Mouse (Mus musculus): Measurements from ENCODE around the gene 4930524J08Rik. TPM values are rescaled to one million over a fixed set of nuclear protein-coding genes. Genes with fewer than 3 reads are reported as not detected.

4930524J08Rik gene
- polyA plus RNA-seq, 1 experiment from 2014 or later, result 3.5 TPM

DNA sequence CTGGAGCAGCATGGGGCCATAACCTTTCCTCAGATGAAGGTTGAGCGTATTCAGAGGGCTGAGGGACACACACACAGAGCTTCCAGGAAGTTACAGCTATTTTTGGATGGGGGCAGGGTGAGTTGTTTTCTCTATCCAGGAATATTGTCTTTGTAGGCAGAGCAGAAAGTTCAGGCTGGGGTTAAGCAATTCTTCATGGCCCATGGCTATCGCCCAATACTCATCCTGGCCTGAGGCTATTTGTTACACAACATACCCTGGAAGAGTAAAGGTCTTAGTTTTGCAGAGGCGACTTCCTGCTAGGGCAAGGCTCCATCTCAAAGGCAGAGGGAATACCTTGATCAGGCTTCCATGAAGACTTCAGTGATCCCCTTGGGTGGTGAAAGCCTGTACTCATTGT lies 15.3 kb downstream of the 4930524J08Rik start:
- Histone ChIP-seq H3K27me3 (replicated peaks; ENCODE audit: control insufficient read depth, insufficient read depth, low read length) (no peaks in the 10 kb centered on the region), H3K36me3 (ENCODE audit: control insufficient read depth, insufficient read depth, low read length) (no peaks in the 10 kb centered on the region), H3K9ac (ENCODE audit: low read length) (no peak overlapping the region), H3K4me3 (ENCODE audit: low read depth, low read length) (no peak overlapping the region), H3K4me1 (ENCODE audit: control insufficient read depth, insufficient read depth, low read length) (no peaks in the 10 kb centered on the region), H3K9me3 (replicated peaks; ENCODE audit: control insufficient read depth, low read length) (no peaks in the 10 kb centered on the region), H3K27ac (ENCODE audit: low read depth, low read length) (no peak overlapping the region), H3K4me2 (ENCODE audit: low read length) (no peak overlapping the region)
- DNase-seq (ENCODE audit: low spot score) (no peak), ATAC-seq (no peak)
- WGBS, result 85% methylated on average over 3 of the region's 3 CpGs

DNA sequence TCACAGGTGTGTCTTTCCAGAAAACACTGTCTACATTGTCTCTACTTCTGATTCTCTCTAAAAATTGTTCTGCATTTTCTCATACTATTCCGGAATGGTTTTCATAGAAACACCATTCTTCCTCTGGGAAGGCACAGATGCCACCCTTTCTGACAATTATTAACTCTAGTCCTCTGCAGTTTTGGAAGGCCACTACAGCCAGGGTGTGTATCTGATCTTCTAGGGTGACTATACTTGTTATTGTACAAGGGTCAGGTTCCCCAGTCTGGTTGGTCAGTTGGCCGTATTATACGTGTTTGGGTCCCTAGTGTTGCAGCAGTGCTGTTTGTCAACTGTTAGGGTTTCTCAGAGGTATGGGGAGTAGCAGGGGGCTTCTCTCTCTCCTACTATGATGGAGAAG lies 15.8 kb downstream of the 4930524J08Rik start:
- Histone ChIP-seq H3K9me3 (replicated peaks; ENCODE audit: control insufficient read depth, low read length) (no peaks in the 10 kb centered on the region), H3K4me1 (ENCODE audit: control insufficient read depth, insufficient read depth, low read length) (no peaks in the 10 kb centered on the region), H3K36me3 (ENCODE audit: control insufficient read depth, insufficient read depth, low read length) (no peaks in the 10 kb centered on the region), H3K9ac (ENCODE audit: low read length) (no peak overlapping the region), H3K4me2 (ENCODE audit: low read length) (no peak overlapping the region), H3K27ac (ENCODE audit: low read depth, low read length) (no peak overlapping the region), H3K4me3 (ENCODE audit: low read depth, low read length) (no peak overlapping the region), H3K27me3 (replicated peaks; ENCODE audit: control insufficient read depth, insufficient read depth, low read length) (no peaks in the 10 kb centered on the region)
- DNase-seq (ENCODE audit: low spot score), result no peak
- WGBS, result 93% methylated on average over 3 of the region's 3 CpGs
- no peak for ATAC-seq

DNA sequence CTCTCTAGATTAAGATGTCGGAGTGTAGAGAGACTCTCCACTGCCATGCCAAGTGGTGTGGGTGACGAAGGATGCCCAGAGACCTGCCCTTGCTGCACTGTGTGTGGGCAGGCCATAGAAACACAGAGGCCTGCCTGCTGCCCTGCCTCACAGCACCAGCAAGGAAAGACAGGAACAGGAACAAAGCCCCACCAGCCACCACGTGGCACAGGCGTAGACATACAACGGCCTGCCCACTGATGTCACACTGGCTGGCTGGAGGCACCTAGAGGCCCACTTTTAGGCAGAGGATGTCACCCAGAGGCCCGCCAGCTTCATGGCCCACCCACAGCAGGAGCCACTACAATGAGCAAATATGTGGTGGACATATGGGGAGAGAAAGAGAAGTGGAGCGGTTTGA lies 21.2 kb downstream of the 4930524J08Rik start:
- DNase-seq (ENCODE audit: low spot score) (no peak), ATAC-seq (no peak)
- no peak overlapping the region for H3K4me2 ChIP-seq (ENCODE audit: low read length)
- no peak overlapping the region for H3K9ac ChIP-seq (ENCODE audit: low read length)
- no peaks in the 10 kb centered on the region for H3K27me3 ChIP-seq (replicated peaks; ENCODE audit: control insufficient read depth, insufficient read depth, low read length)
- 78% methylated on average over 7 of the region's 7 CpGs for WGBS
- H3K27ac ChIP-seq (ENCODE audit: low read depth, low read length), result no peak overlapping the region
- H3K4me1 ChIP-seq (ENCODE audit: control insufficient read depth, insufficient read depth, low read length), result no peaks in the 10 kb centered on the region
- no peak overlapping the region for H3K4me3 ChIP-seq (ENCODE audit: low read depth, low read length)
- no peaks in the 10 kb centered on the region for H3K9me3 ChIP-seq (replicated peaks; ENCODE audit: control insufficient read depth, low read length)
- H3K36me3 ChIP-seq (ENCODE audit: control insufficient read depth, insufficient read depth, low read length), result no peaks in the 10 kb centered on the region

DNA sequence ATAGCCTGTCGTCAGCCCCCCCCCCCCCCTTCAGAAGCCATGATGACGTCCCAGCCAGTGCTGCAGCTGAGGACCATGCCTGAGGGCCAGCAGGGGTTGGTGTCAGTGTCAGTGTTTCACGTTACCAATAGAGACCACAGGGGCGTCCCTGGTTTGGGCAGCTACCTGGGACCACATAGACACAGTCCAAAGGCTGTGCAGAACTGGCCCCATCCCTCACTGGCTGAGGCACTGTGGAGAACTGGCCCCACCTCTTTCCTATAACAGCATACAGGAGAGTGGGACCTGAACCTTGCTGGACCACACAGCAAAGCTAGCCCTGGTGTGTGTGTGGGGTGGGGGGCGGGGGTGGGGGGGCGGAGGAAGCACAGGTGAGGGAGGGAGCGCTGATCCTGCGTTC lies 21.6 kb downstream of the 4930524J08Rik start:
- H3K36me3 ChIP-seq (ENCODE audit: control insufficient read depth, insufficient read depth, low read length), result no peaks in the 10 kb centered on the region
- ATAC-seq, result no peak
- no peaks in the 10 kb centered on the region for H3K27me3 ChIP-seq (replicated peaks; ENCODE audit: control insufficient read depth, insufficient read depth, low read length)
- no peak overlapping the region for H3K4me2 ChIP-seq (ENCODE audit: low read length)
- H3K4me3 ChIP-seq (ENCODE audit: low read depth, low read length), result no peak overlapping the region
- DNase-seq (ENCODE audit: low spot score), result no peak
- H3K27ac ChIP-seq (ENCODE audit: low read depth, low read length), result no peak overlapping the region
- 40% methylated on average over 8 of the region's 8 CpGs for WGBS
- no peaks in the 10 kb centered on the region for H3K9me3 ChIP-seq (replicated peaks; ENCODE audit: control insufficient read depth, low read length)
- H3K9ac ChIP-seq (ENCODE audit: low read length), result no peak overlapping the region
- no peaks in the 10 kb centered on the region for H3K4me1 ChIP-seq (ENCODE audit: control insufficient read depth, insufficient read depth, low read length)

DNA sequence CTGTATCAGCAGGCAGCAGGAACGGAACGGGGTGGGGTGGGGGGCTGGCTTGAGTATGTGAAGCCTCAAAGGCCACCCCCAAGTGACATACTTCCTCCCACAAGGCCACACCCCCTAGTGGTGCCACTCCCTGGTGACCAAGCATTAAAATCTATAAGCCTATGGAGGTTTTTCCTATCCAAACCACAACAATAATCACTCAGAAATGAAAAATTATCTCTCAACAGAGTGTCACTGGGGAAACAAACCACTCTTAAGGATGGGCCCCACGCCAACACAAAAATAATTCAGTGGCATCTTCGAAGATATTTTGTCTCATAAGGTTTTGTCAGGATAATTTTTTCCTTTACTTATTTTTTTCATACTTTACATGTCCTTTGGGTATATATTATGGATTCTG lies 25.0 kb downstream of the 4930524J08Rik start:
- H3K4me2 ChIP-seq (ENCODE audit: low read length), result no peak overlapping the region
- H3K4me3 ChIP-seq (ENCODE audit: low read depth, low read length), result no peak overlapping the region
- H3K9me3 ChIP-seq (replicated peaks; ENCODE audit: control insufficient read depth, low read length), result no peaks in the 10 kb centered on the region
- no peak overlapping the region for H3K27ac ChIP-seq (ENCODE audit: low read depth, low read length)
- H3K4me1 ChIP-seq (ENCODE audit: control insufficient read depth, insufficient read depth, low read length), result no peaks in the 10 kb centered on the region
- DNase-seq (ENCODE audit: low spot score), result no peak
- no peak for ATAC-seq
- 86% methylated on average over 4 of the region's 4 CpGs for WGBS
- H3K9ac ChIP-seq (ENCODE audit: low read length), result no peak overlapping the region
- no peaks in the 10 kb centered on the region for H3K27me3 ChIP-seq (replicated peaks; ENCODE audit: control insufficient read depth, insufficient read depth, low read length)
- no peaks in the 10 kb centered on the region for H3K36me3 ChIP-seq (ENCODE audit: control insufficient read depth, insufficient read depth, low read length)

DNA sequence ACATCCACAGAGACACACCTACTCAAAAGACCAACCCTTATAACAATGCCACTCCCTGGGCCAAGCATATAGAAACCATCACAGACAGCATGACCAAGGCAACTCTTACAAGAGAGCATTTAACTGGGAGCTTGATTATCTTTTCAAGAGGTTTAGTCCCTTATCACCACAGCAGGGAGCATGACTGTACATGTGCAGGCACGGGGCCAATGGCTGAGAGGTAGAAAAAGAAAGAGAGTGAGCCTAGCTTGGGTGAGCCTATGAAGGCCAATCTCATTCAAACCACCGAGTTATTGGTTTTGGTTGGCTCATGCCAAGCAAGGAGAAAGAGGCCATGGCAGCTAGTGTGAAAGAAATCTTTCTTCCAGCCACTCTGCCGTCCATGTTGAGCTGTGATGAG lies 26.6 kb downstream of the 4930524J08Rik start:
- Histone ChIP-seq H3K9ac (ENCODE audit: low read length) (no peak overlapping the region), H3K4me2 (ENCODE audit: low read length) (no peak overlapping the region), H3K9me3 (replicated peaks; ENCODE audit: control insufficient read depth, low read length) (no peaks in the 10 kb centered on the region), H3K27ac (ENCODE audit: low read depth, low read length) (no peak overlapping the region), H3K27me3 (replicated peaks; ENCODE audit: control insufficient read depth, insufficient read depth, low read length) (no peaks in the 10 kb centered on the region), H3K4me3 (ENCODE audit: low read depth, low read length) (no peak overlapping the region), H3K36me3 (ENCODE audit: control insufficient read depth, insufficient read depth, low read length) (no peaks in the 10 kb centered on the region), H3K4me1 (ENCODE audit: control insufficient read depth, insufficient read depth, low read length) (no peaks in the 10 kb centered on the region)
- ATAC-seq, result no peak
- no peak for DNase-seq (ENCODE audit: low spot score)
- 66% methylated on average over 3 of the region's 3 CpGs for WGBS

DNA sequence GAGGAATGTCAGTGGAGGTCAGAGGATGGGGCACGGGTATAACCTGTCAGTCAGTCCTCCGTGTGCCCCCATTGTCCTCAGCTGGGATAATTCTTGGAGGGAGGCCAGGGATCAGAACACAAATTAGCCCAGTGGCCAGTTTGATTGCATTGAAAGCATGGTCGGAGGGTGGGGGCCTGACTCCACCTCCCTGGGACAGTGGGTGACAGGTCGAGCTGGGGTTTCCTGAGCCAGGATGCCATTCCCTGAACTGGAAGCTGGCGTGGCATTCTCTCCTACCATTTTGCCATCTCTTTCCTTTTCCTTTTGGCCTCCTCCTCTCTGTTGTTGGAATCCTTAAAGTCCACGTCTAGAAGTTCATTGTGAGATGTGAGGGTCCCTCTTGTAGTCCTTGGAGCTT lies 27.0 kb downstream of the 4930524J08Rik start:
- Histone ChIP-seq H3K4me2 (ENCODE audit: low read length) (no peak overlapping the region), H3K27me3 (replicated peaks; ENCODE audit: control insufficient read depth, insufficient read depth, low read length) (no peaks in the 10 kb centered on the region), H3K9ac (ENCODE audit: low read length) (no peak overlapping the region), H3K4me3 (ENCODE audit: low read depth, low read length) (no peak overlapping the region), H3K36me3 (ENCODE audit: control insufficient read depth, insufficient read depth, low read length) (no peaks in the 10 kb centered on the region), H3K27ac (ENCODE audit: low read depth, low read length) (no peak overlapping the region), H3K9me3 (replicated peaks; ENCODE audit: control insufficient read depth, low read length) (no peaks in the 10 kb centered on the region), H3K4me1 (ENCODE audit: control insufficient read depth, insufficient read depth, low read length) (no peaks in the 10 kb centered on the region)
- no peak for ATAC-seq
- no peak for DNase-seq (ENCODE audit: low spot score)
- 72% methylated on average over 6 of the region's 6 CpGs for WGBS

DNA sequence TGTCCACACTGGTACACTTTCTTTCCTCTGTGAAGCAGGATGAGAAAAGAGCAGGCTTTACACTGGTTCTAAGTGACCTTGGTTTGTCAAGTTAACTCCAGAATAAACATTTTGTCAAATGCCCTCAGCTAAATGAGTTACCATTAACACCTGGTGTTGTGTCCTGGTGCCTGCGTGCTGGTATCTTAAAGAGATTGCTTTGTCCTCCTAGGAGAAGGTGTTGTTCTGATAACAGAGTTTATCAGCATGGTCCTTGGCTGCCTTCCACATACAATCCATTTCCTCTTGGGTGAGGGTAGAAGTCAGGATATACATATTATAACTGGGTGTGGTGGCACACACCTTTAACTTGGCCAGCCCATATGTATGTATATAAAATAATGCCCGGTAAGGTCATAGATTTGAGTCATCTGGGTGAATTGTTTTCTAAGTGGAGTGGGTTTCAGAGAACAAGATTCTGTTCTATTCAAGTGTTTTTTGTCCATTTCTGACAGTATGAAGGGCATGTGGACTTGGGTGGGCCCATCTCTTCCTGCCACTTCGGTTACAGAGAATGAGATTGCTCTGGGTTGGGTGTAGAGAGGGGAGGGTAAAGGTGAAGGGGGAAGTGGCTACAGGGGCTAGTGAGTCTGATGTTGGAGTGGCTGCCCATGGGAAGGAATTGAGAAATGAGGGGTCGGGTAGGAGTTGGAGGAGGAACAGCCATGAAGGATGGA lies 27.6 kb downstream of the 4930524J08Rik start:
- no peak overlapping the region for H3K4me3 ChIP-seq (ENCODE audit: low read depth, low read length)
- ATAC-seq (no peak), DNase-seq (ENCODE audit: low spot score) (no peak)
- 90% methylated on average over 4 of the region's 4 CpGs for WGBS
- H3K4me2 ChIP-seq (ENCODE audit: low read length), result no peak overlapping the region
- H3K4me1 ChIP-seq (ENCODE audit: control insufficient read depth, insufficient read depth, low read length), result no peaks in the 10 kb centered on the region
- H3K9ac ChIP-seq (ENCODE audit: low read length), result no peak overlapping the region
- no peaks in the 10 kb centered on the region for H3K36me3 ChIP-seq (ENCODE audit: control insufficient read depth, insufficient read depth, low read length)
- no peaks in the 10 kb centered on the region for H3K27me3 ChIP-seq (replicated peaks; ENCODE audit: control insufficient read depth, insufficient read depth, low read length)
- H3K27ac ChIP-seq (ENCODE audit: low read depth, low read length), result no peak overlapping the region
- no peaks in the 10 kb centered on the region for H3K9me3 ChIP-seq (replicated peaks; ENCODE audit: control insufficient read depth, low read length)

DNA sequence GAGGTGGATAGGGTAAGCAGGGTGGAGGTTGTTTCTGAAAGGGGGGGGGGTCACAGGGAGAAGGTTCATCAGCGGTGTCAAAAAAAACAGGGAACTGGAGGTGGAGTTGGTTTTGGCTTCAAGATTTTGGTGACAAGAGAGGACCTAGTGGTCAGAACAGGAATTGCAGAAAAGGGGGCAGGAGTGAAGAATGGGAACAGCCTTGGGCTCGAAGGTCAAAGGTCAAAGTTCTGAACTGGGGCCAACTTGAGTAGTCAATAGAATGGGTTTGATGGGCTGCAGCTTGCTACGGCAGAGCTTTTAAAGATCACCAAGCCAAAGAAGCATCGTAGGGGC lies 28.1 kb downstream of the 4930524J08Rik start:
- Histone ChIP-seq H3K9me3 (replicated peaks; ENCODE audit: control insufficient read depth, low read length) (no peaks in the 10 kb centered on the region), H3K36me3 (ENCODE audit: control insufficient read depth, insufficient read depth, low read length) (no peaks in the 10 kb centered on the region), H3K27ac (ENCODE audit: low read depth, low read length) (no peak overlapping the region), H3K27me3 (replicated peaks; ENCODE audit: control insufficient read depth, insufficient read depth, low read length) (no peaks in the 10 kb centered on the region), H3K4me3 (ENCODE audit: low read depth, low read length) (no peak overlapping the region), H3K9ac (ENCODE audit: low read length) (no peak overlapping the region), H3K4me2 (ENCODE audit: low read length) (no peak overlapping the region), H3K4me1 (ENCODE audit: control insufficient read depth, insufficient read depth, low read length) (no peaks in the 10 kb centered on the region)
- WGBS, result 81% methylated on average over 4 of the region's 4 CpGs
- DNase-seq (ENCODE audit: low spot score), result no peak
- ATAC-seq, result no peak

Measured in forebrain, embryonic 14.5 days (tissue).